In genomic region chr15:26895251-26895711, GRCm38 (mm10) we compare ENCODE assay signal across 8 mouse cellular contexts. TPM values are rescaled to one million over a fixed set of nuclear protein-coding genes. Genes with fewer than 3 reads are reported as not detected.
DNase-seq lines count a peak whose midpoint lies in the region; ATAC-seq lines count a peak whose summit lies in the region.

TSS of gene Fbxl7 (minus strand) at chr15:26895580.

- H3K9ac ChIP-seq in heart, embryonic 12.5 days = peak within 1 kb of the TSS; percentile 88
- H3K9ac ChIP-seq in kidney, embryonic 16.5 days (replicated peaks; ENCODE audit: low read length) = peak within 1 kb of the TSS; percentile 92
- peak within 1 kb of the TSS; percentile 50 for H3K9ac ChIP-seq in liver, embryonic 12.5 days
- peak within 1 kb of the TSS; percentile 89 for H3K9ac ChIP-seq in neural tube, embryonic 13.5 days

- peak; percentile 89 for ATAC-seq in heart, embryonic 12.5 days (ENCODE audit: insufficient number of reproducible peaks, low FRiP score)
- peak; percentile 95 for ATAC-seq in kidney, embryonic 16.5 days (ENCODE audit: low FRiP score, low TSS enrichment)
- peak; percentile 69 for ATAC-seq in liver, embryonic 12.5 days
- peak; percentile 92 for ATAC-seq in neural tube, embryonic 13.5 days (ENCODE audit: low read depth)

- under 1% methylated on average over 58 of the region's 58 CpGs for WGBS in heart, embryonic 12.5 days
- under 1% methylated on average over 50 of the region's 58 CpGs for WGBS in kidney, embryonic 16.5 days
- under 1% methylated on average over 55 of the region's 58 CpGs for WGBS in liver, embryonic 12.5 days (ENCODE audit: insufficient replicate concordance)
- WGBS in neural tube, embryonic 13.5 days = under 1% methylated on average over 49 of the region's 58 CpGs

- peak within 1 kb of the TSS; percentile 85 for H3K4me2 ChIP-seq in heart, embryonic 12.5 days
- peak within 1 kb of the TSS; percentile 81 for H3K4me2 ChIP-seq in kidney, embryonic 16.5 days (replicated peaks; ENCODE audit: low read depth, low read length)
- H3K4me2 ChIP-seq in liver, embryonic 12.5 days = peak within 1 kb of the TSS; percentile 63
- peak within 1 kb of the TSS; percentile 85 for H3K4me2 ChIP-seq in neural tube, embryonic 13.5 days

- H3K27me3 ChIP-seq in heart, embryonic 12.5 days (replicated peaks) = no peaks in the 10 kb centered on the region
- 0 out of 2 replicates have a peak, but pooled peaks cover 2% of the 10 kb centered on the region for H3K27me3 ChIP-seq in kidney, embryonic 16.5 days (ENCODE audit: insufficient read depth, low read length)
- peaks cover 35% of the 10 kb centered on the region for H3K27me3 ChIP-seq in liver, embryonic 12.5 days (replicated peaks)
- no peaks in the 10 kb centered on the region for H3K27me3 ChIP-seq in neural tube, embryonic 13.5 days

- peaks cover 10% of the 10 kb centered on the region for H3K4me1 ChIP-seq in heart, embryonic 12.5 days (replicated peaks)
- peaks cover 7% of the 10 kb centered on the region; the same call in 1 of the 2 replicates for H3K4me1 ChIP-seq in kidney, embryonic 16.5 days (ENCODE audit: insufficient read depth, low read length)
- no peaks in the 10 kb centered on the region for H3K4me1 ChIP-seq in liver, embryonic 12.5 days
- H3K4me1 ChIP-seq in neural tube, embryonic 13.5 days (replicated peaks) = peaks cover 35% of the 10 kb centered on the region

- no peaks in the 10 kb centered on the region for H3K9me3 ChIP-seq in heart, embryonic 12.5 days (replicated peaks)
- H3K9me3 ChIP-seq in kidney, embryonic 16.5 days (ENCODE audit: low read length) = no peaks in the 10 kb centered on the region
- H3K9me3 ChIP-seq in liver, embryonic 12.5 days (replicated peaks) = no peaks in the 10 kb centered on the region
- H3K9me3 ChIP-seq in neural tube, embryonic 13.5 days = no peaks in the 10 kb centered on the region

- peak within 1 kb of the TSS; percentile 90 for H3K27ac ChIP-seq in heart, embryonic 12.5 days (ENCODE audit: poor library complexity, severe bottlenecking)
- peak within 1 kb of the TSS; percentile 92 for H3K27ac ChIP-seq in kidney, embryonic 16.5 days (ENCODE audit: low read length)
- H3K27ac ChIP-seq in liver, embryonic 12.5 days = peak within 1 kb of the TSS; percentile 60
- peak within 1 kb of the TSS; percentile 90 for H3K27ac ChIP-seq in neural tube, embryonic 13.5 days (replicated peaks)

- DNase-seq in spleen, adult 18-20 months = peak; percentile 14
- no peak for DNase-seq in spleen, adult 12 weeks (ENCODE audit: low spot score)
- DNase-seq in fibroblast of lung, adult 2 months (ENCODE audit: low read depth) = peak; percentile 52
- DNase-seq in thymus, postnatal 25 days = peak; percentile 6

- H3K4me3 ChIP-seq in heart, embryonic 12.5 days = peak within 1 kb of the TSS; percentile 79
- peak within 1 kb of the TSS; percentile 85 for H3K4me3 ChIP-seq in kidney, embryonic 16.5 days (ENCODE audit: low read length)
- peak within 1 kb of the TSS; percentile 56 for H3K4me3 ChIP-seq in liver, embryonic 12.5 days
- peak within 1 kb of the TSS; percentile 80 for H3K4me3 ChIP-seq in neural tube, embryonic 13.5 days

- H3K36me3 ChIP-seq in heart, embryonic 12.5 days = no peaks in the 10 kb centered on the region
- H3K36me3 ChIP-seq in kidney, embryonic 16.5 days (ENCODE audit: insufficient read depth, low read length) = no peaks in the 10 kb centered on the region
- no peaks in the 10 kb centered on the region for H3K36me3 ChIP-seq in liver, embryonic 12.5 days
- H3K36me3 ChIP-seq in neural tube, embryonic 13.5 days = no peaks in the 10 kb centered on the region

RNA-seq across cellular contexts. Expression of gene Fbxl7, which starts in this region (rescaled TPM):
- polyA plus RNA-seq in heart, embryonic 12.5 days (2016; fragmentation: Nextera tagmentation; extraction: Ambion mirVana) = 15.6 and 15.7 TPM in 2 replicates
- 13.1 and 18.1 TPM in 2 replicates for polyA plus RNA-seq in kidney, embryonic 16.5 days (2015; fragmentation: Nextera tagmentation; extraction: Ambion mirVana)
- polyA plus RNA-seq in liver, embryonic 12.5 days (2016; fragmentation: Nextera tagmentation; extraction: Ambion mirVana) = 4.0 and 4.1 TPM in 2 replicates
- 12.6 and 14.2 TPM in 2 replicates for polyA plus RNA-seq in neural tube, embryonic 13.5 days (2015; fragmentation: Nextera tagmentation; extraction: Ambion mirVana)
